Mouse (Mus musculus): ENCODE data around the gene Cfl2.

- TF ChIP-seq CTCF (IDR thresholded peaks at IDR 0.05; ENCODE audit: insufficient read depth, low read length) (peak; percentile 65), POLR2A (IDR thresholded peaks at IDR 0.05; ENCODE audit: borderline replicate concordance, extremely low read depth, low read depth, low read length) (no peak)
Measured at GRCm38 (mm10) chr12:54879630-54880029, 17.0 kb upstream of the Cfl2 start.
